Mouse (Mus musculus) midbrain, postnatal 0 days (tissue): ENCODE data around the gene Ucn2. TPM values are rescaled to one million over a fixed set of nuclear protein-coding genes. Genes with fewer than 3 reads are reported as not detected.

Experiments used
- ATAC-seq: fragments of 200-750 bp; cut with Nextera tagmentation; 2 replicates; pipeline ENCODE4 v1.8.0; 2017; ENCODE audit warnings: moderate number of reproducible peaks, mild to moderate bottlenecking, moderate TSS enrichment, moderate library complexity; ENCODE audit not compliant: low FRiP score
- DNase-seq: peaks from one replicate; pipeline ENCODE4 v3.0.0-alpha.2; 2015; ENCODE audit warnings: low spot score
- H3K27ac ChIP-seq: fragments of 300-500 bp; sonication (generic); 2 replicates; pipeline ENCODE4 v1.5.1; 2014; ENCODE audit warnings: low read depth, mild to moderate bottlenecking, low read length, mixed read lengths
- H3K27me3 ChIP-seq: fragments of 300-500 bp; sonication (generic); 2 replicates; pipeline ENCODE4 v1.6.1; 2014; ENCODE audit warnings: low read length, control low read depth, mixed read lengths; ENCODE audit not compliant: insufficient read depth
- H3K36me3 ChIP-seq: fragments of 300-500 bp; sonication (generic); 2 replicates; pipeline ENCODE4 v1.6.1; 2014; ENCODE audit warnings: low read length, control low read depth, mixed read lengths; ENCODE audit not compliant: insufficient read depth
- H3K4me1 ChIP-seq: fragments of 300-500 bp; sonication (generic); 2 replicates; pipeline ENCODE4 v1.6.1; 2014; ENCODE audit warnings: mild to moderate bottlenecking, control low read depth, antibody characterized with exemption, low read length, mixed read lengths; ENCODE audit not compliant: insufficient read depth
- H3K4me2 ChIP-seq: fragments of 300-500 bp; sonication (generic); 2 replicates; pipeline ENCODE4 v1.6.1; 2014; ENCODE audit warnings: low read depth, mild to moderate bottlenecking, low read length, mixed read lengths; ENCODE audit not compliant: poor library complexity, severe bottlenecking
- H3K4me3 ChIP-seq: fragments of 300-500 bp; sonication (generic); 2 replicates; pipeline ENCODE4 v1.5.1; 2014; ENCODE audit warnings: low read depth, mild to moderate bottlenecking, low read length, moderate library complexity
- H3K9ac ChIP-seq: fragments of 300-500 bp; sonication (generic); replicated peaks from 2 replicates; pipeline ENCODE4 v1.6.1; 2014; ENCODE audit warnings: mild to moderate bottlenecking, low read length, moderate library complexity, mixed read lengths; ENCODE audit not compliant: poor library complexity, severe bottlenecking
- H3K9me3 ChIP-seq: fragments of 300-500 bp; sonication (generic); 2 replicates; pipeline ENCODE4 v1.6.1; 2016; ENCODE audit warnings: low read length, control low read depth
- CTCF ChIP-seq: IDR thresholded peaks from 2 replicates; pipeline ENCODE4 v1.5.1; 2016; ENCODE audit warnings: antibody characterized with exemption, mild to moderate bottlenecking
- WGBS: fragments of 180-500 bp; shearing (Covaris S2); extraction: QIAGEN DNeasy Blood & Tissue Kit; methylation state at CpG from one replicate; pipeline ENCODE4 v1.1.7; 2014; 5-methylcytosine and 5-hydroxymethylcytosine counted together
- polyA plus RNA-seq: library from polyadenylated mRNA; unstranded; fragments of >200 nt; fragmentation: Nextera tagmentation; extraction: Ambion mirVana; gene quantifications from 2 replicates; pipeline ENCODE4 v1.2.1, GENCODE M21; 2015
- total RNA-seq: library from RNA; depleted of rRNA; stranded (reverse); fragments of >200 nt; gene quantifications from 2 replicates; pipeline ENCODE4 v1.2.3, GENCODE M21; 2014

The Ucn2 gene
- total and polyA plus RNA-seq, 2 experiments from 2014 or later: not detected

- Histone ChIP-seq H3K4me1 (0 out of 2 replicates have a peak, but pooled peaks cover 4% of the 10 kb centered on the region), H3K27ac (no peak overlapping the region), H3K4me2 (no peak overlapping the region), H3K9ac (no peak overlapping the region), H3K9me3 (no peaks in the 10 kb centered on the region), H3K4me3 (no peak overlapping the region), H3K36me3 (peaks cover 2% of the 10 kb centered on the region; the same call in 1 of the 2 replicates), H3K27me3 (no peaks in the 10 kb centered on the region)
- 75% methylated on average over 9 of the region's 9 CpGs for WGBS
- no peak for ATAC-seq
- TF ChIP-seq CTCF: no peak
- DNase-seq: no peak
Measured at GRCm38 (mm10) chr9:108996411-108996810, 10.6 kb downstream of the Ucn2 start.

GRCm38 (mm10) chr9:108998287-108999166, 12.7 kb downstream of the Ucn2 start:
- DNase-seq (peak; percentile 17), ATAC-seq (peak; percentile 42; the same call in 1 of the 2 replicates)
- TF ChIP-seq CTCF: no peak
- WGBS: 65% methylated on average over 19 of the region's 19 CpGs
- Histone ChIP-seq H3K36me3 (peaks cover 8% of the 10 kb centered on the region; the same call in 1 of the 2 replicates), H3K9ac (no peak overlapping the region), H3K27ac (peak overlapping the region; percentile 69), H3K4me1 (no peaks in the 10 kb centered on the region), H3K4me3 (no peak overlapping the region), H3K4me2 (peak overlapping the region; percentile 15; the same call in 1 of the 2 replicates), H3K9me3 (no peaks in the 10 kb centered on the region), H3K27me3 (no peaks in the 10 kb centered on the region)

- H3K4me1 ChIP-seq: no peaks in the 10 kb centered on the region
- H3K36me3 ChIP-seq: peaks cover 8% of the 10 kb centered on the region; the same call in 1 of the 2 replicates
- H3K27me3 ChIP-seq: no peaks in the 10 kb centered on the region
- H3K9me3 ChIP-seq: no peaks in the 10 kb centered on the region
- peak overlapping the region; percentile 38; the same call in 1 of the 2 replicates for H3K27ac ChIP-seq
- H3K4me3 ChIP-seq: no peak overlapping the region
- ATAC-seq: no peak
- peak overlapping the region; percentile 15; the same call in 1 of the 2 replicates for H3K4me2 ChIP-seq
- H3K9ac ChIP-seq: 0 out of 2 replicates have a peak overlapping the region, but pooled peaks have one; percentile 24
- TF ChIP-seq CTCF: no peak
- WGBS: 80% methylated on average over 4 of the region's 4 CpGs
- no peak for DNase-seq
Measured at GRCm38 (mm10) chr9:108999167-108999526, 13.3 kb downstream of the Ucn2 start.

GRCm38 (mm10) chr9:109000726-109001125, 14.9 kb downstream of the Ucn2 start:
- Histone ChIP-seq H3K4me1 (no peaks in the 10 kb centered on the region), H3K4me2 (no peak overlapping the region), H3K9me3 (no peaks in the 10 kb centered on the region), H3K9ac (no peak overlapping the region), H3K27ac (no peak overlapping the region), H3K4me3 (no peak overlapping the region), H3K36me3 (peaks cover 10% of the 10 kb centered on the region), H3K27me3 (no peaks in the 10 kb centered on the region)
- WGBS: 16% methylated on average over 3 of the region's 3 CpGs
- DNase-seq: peak; percentile 65
- ATAC-seq: peak; percentile 45; the same call in 1 of the 2 replicates
- TF ChIP-seq CTCF: peak; percentile 93

DNA sequence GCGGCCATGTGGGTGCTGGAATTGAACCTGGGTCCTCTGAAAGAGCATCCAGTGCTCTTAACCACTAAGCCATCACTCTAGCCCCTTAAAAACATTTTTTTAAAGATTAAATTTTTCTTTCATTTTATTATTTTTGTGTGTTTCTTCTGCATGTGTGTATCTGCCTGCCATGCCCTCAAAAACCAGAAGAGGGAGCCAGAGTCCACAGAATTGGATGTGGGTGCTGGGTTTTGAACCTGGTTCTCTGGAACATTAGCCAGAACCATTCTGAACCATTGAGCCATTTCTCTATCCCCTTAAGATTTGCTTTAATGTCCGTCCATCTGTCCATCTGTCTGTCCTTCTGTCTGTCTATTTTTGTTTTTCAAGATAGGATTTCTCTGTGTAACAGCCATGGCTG, 17.4 kb downstream of the Ucn2 start:
- Histone ChIP-seq H3K36me3 (peaks cover 26% of the 10 kb centered on the region), H3K4me1 (no peaks in the 10 kb centered on the region), H3K9me3 (no peaks in the 10 kb centered on the region), H3K27me3 (no peaks in the 10 kb centered on the region), H3K9ac (no peak overlapping the region), H3K27ac (no peak overlapping the region), H3K4me2 (no peak overlapping the region), H3K4me3 (no peak overlapping the region)
- 52% methylated on average over 2 of the region's 2 CpGs for WGBS
- ATAC-seq (no peak), DNase-seq (peak; percentile 28)
- TF ChIP-seq CTCF: peak; percentile 80
